Mouse (Mus musculus) lung, adult 2 months (tissue): Measurements from ENCODE around the gene Scube2. TPM values are rescaled to one million over a fixed set of nuclear protein-coding genes. Genes with fewer than 3 reads are reported as not detected.

Source experiments
- DNase-seq: peaks from one replicate; pipeline ENCODE4 v3.0.0; 2022
- H3K4me1 ChIP-seq: fragments of 200-500 bp; 2 replicates; pipeline ENCODE4 v1.6.1; 2011; ENCODE audit warnings: low read length; ENCODE audit not compliant: control insufficient read depth, insufficient read depth
- H3K4me3 ChIP-seq: fragments of 200-500 bp; replicated peaks from 2 replicates; pipeline ENCODE3; 2011; ENCODE audit warnings: low read depth, mild to moderate bottlenecking, control low read depth, low read length; ENCODE audit errors: extremely low read depth
- CTCF ChIP-seq: fragments of 200-500 bp; IDR thresholded peaks from 2 replicates; pipeline ENCODE4 v1.5.1; 2011; ENCODE audit warnings: mild to moderate bottlenecking, low read length, control low read depth; ENCODE audit not compliant: insufficient read depth
- POLR2A ChIP-seq: fragments of 200-500 bp; IDR thresholded peaks from 2 replicates; pipeline ENCODE4 v1.6.1; 2011; ENCODE audit warnings: low read depth, mild to moderate bottlenecking, control low read depth, low read length, borderline replicate concordance; ENCODE audit errors: extremely low read depth
- WGBS: fragments of 180-500 bp; shearing (Covaris S2); methylation state at CpG from one replicate; pipeline ENCODE4 v1.1.7; 2018; 5-methylcytosine and 5-hydroxymethylcytosine counted together
- polyA plus RNA-seq: library from polyadenylated mRNA; depleted of rRNA; stranded (reverse); fragments of >200 nt; gene quantifications from 2 replicates; pipeline ENCODE4 v1.2.3, GENCODE M21; 2012

Gene Scube2
- polyA plus RNA-seq, 1 experiment, result 21.8 TPM

- Histone ChIP-seq H3K4me1 (peaks cover 5% of the 10 kb centered on the region; the same call in 1 of the 2 replicates), H3K4me3 (no peak overlapping the region)
- TF ChIP-seq CTCF (no peak), POLR2A (no peak)
- WGBS, result 43% methylated on average over 7 of the region's 7 CpGs
- DNase-seq, result no peak
Measured at GRCm38 (mm10) chr7:109783281-109783680, 82.2 kb downstream of the Scube2 start.

GRCm38 (mm10) chr7:109781470-109782203, 83.8 kb downstream of the Scube2 start, which contains the start of gene Nrip3:
Gene Nrip3 (minus strand): TSS chr7:109782025.
- Histone ChIP-seq H3K4me1 (peaks cover 5% of the 10 kb centered on the region; the same call in 1 of the 2 replicates), H3K4me3 (peak within 1 kb of the TSS; percentile 49)
- no peak for TF ChIP-seq POLR2A
- TF ChIP-seq CTCF, result no peak
- 3% methylated on average over 52 of the region's 52 CpGs for WGBS
- DNase-seq, result peak; percentile 58

- TF ChIP-seq POLR2A (no peak), CTCF (no peak)
- H3K4me3 ChIP-seq, result peak overlapping the region; percentile 8
- H3K4me1 ChIP-seq, result peaks cover 5% of the 10 kb centered on the region; the same call in 1 of the 2 replicates
- WGBS, result 1% methylated on average over 24 of the region's 24 CpGs
- DNase-seq, result no peak
Measured at GRCm38 (mm10) chr7:109781087-109781469, 84.4 kb downstream of the Scube2 start.

GRCm38 (mm10) chr7:109772251-109772650, 93.2 kb downstream of the Scube2 start:
- no peak overlapping the region for H3K4me3 ChIP-seq
- no peak for DNase-seq
- no peak for TF ChIP-seq POLR2A
- no peaks in the 10 kb centered on the region for H3K4me1 ChIP-seq

GRCm38 (mm10) chr7:109768699-109769383, 96.6 kb downstream of the Scube2 start:
- no peak for DNase-seq

GRCm38 (mm10) chr7:109767575-109768350, 97.7 kb downstream of the Scube2 start:
- Histone ChIP-seq H3K4me3 (no peak overlapping the region), H3K4me1 (no peaks in the 10 kb centered on the region)
- WGBS, result 81% methylated on average over 7 of the region's 7 CpGs
- no peak for DNase-seq
- TF ChIP-seq POLR2A (no peak), CTCF (no peak)

More at GRCm38 (mm10) chr7:109768699-109769383, 96.6 kb downstream of the Scube2 start:
- no peak for TF ChIP-seq CTCF
- no peak for TF ChIP-seq POLR2A
- no peak overlapping the region for H3K4me3 ChIP-seq
- 35% methylated on average over 2 of the region's 2 CpGs for WGBS
- no peaks in the 10 kb centered on the region for H3K4me1 ChIP-seq

- 83% methylated on average over 2 of the region's 2 CpGs for WGBS
- no peak for DNase-seq
- Histone ChIP-seq H3K4me1 (no peaks in the 10 kb centered on the region), H3K4me3 (no peak overlapping the region)
- TF ChIP-seq CTCF (no peak), POLR2A (no peak)
Measured at GRCm38 (mm10) chr7:109764009-109764408, 101.5 kb downstream of the Scube2 start.

- Histone ChIP-seq H3K4me1 (peaks cover 2% of the 10 kb centered on the region; the same call in 1 of the 2 replicates), H3K4me3 (no peak overlapping the region)
- TF ChIP-seq CTCF (no peak), POLR2A (no peak)
- DNase-seq, result no peak
- WGBS, result 93% methylated on average over 3 of the region's 3 CpGs
Measured at GRCm38 (mm10) chr7:109756291-109756690, 109.2 kb downstream of the Scube2 start.

GRCm38 (mm10) chr7:109754034-109754433, 111.4 kb downstream of the Scube2 start:
- WGBS, result 92% methylated on average over 8 of the region's 8 CpGs
- no peak for DNase-seq
- TF ChIP-seq POLR2A (no peak), CTCF (no peak)
- Histone ChIP-seq H3K4me1 (peaks cover 7% of the 10 kb centered on the region), H3K4me3 (no peak overlapping the region)
